Mouse (Mus musculus) limb, embryonic 11.5 days (tissue): ENCODE data around the gene Foxo1. TPM values are rescaled to one million over a fixed set of nuclear protein-coding genes. Genes with fewer than 3 reads are reported as not detected.
A peak's percentile ranks its signal among the peaks of the same experiment; 100 is the strongest.

ENCODE experiments used
- ATAC-seq: fragments of 200-750 bp; cut with Nextera tagmentation; 2 replicates; pipeline ENCODE4 v1.8.0; 2017; ENCODE audit warnings: low read depth; ENCODE audit not compliant: insufficient number of reproducible peaks, low FRiP score, low TSS enrichment
- DNase-seq: peaks from one replicate; pipeline ENCODE4 v3.0.0-alpha.2; 2015; ENCODE audit warnings: low spot score
- H3K27ac ChIP-seq: fragments of 300-500 bp; sonication (generic); replicated peaks from 2 replicates; pipeline ENCODE4 v1.5.1; 2014; ENCODE audit warnings: low read depth, mild to moderate bottlenecking, low read length
- H3K27me3 ChIP-seq: fragments of 300-500 bp; sonication (generic); 2 replicates; pipeline ENCODE4 v1.6.1; 2014; ENCODE audit warnings: mild to moderate bottlenecking, low read length, mixed read lengths; ENCODE audit not compliant: control insufficient read depth, insufficient read depth
- H3K36me3 ChIP-seq: fragments of 300-500 bp; sonication (generic); 2 replicates; pipeline ENCODE4 v1.6.1; 2014; ENCODE audit warnings: mild to moderate bottlenecking, low read length, moderate library complexity, mixed read lengths; ENCODE audit not compliant: control insufficient read depth, insufficient read depth
- H3K4me1 ChIP-seq: fragments of 300-500 bp; sonication (generic); 2 replicates; pipeline ENCODE4 v1.6.1; 2014; ENCODE audit warnings: low read length, mixed read lengths; ENCODE audit not compliant: control insufficient read depth, insufficient read depth
- H3K4me2 ChIP-seq: fragments of 300-500 bp; sonication (generic); 2 replicates; pipeline ENCODE4 v1.6.1; 2014; ENCODE audit warnings: low read depth, mild to moderate bottlenecking, moderate library complexity; ENCODE audit not compliant: severe bottlenecking
- H3K4me3 ChIP-seq: fragments of 300-500 bp; sonication (generic); 2 replicates; pipeline ENCODE4 v1.5.1; 2014; ENCODE audit warnings: low read depth, low read length
- H3K9ac ChIP-seq: fragments of 300-500 bp; sonication (generic); 2 replicates; pipeline ENCODE4 v1.6.1; 2014; ENCODE audit warnings: mild to moderate bottlenecking, low read length
- H3K9me3 ChIP-seq: fragments of 300-500 bp; sonication (generic); 2 replicates; pipeline ENCODE4 v1.6.1; 2016; ENCODE audit warnings: low read length; ENCODE audit not compliant: control insufficient read depth
- WGBS: fragments of 180-500 bp; shearing (Covaris S2); extraction: QIAGEN DNeasy Blood & Tissue Kit; methylation state at CpG from one replicate; pipeline ENCODE4 v1.1.7; 2014; 5-methylcytosine and 5-hydroxymethylcytosine counted together
- polyA plus RNA-seq: library from polyadenylated mRNA; unstranded; fragments of >200 nt; fragmentation: Nextera tagmentation; extraction: Ambion mirVana; gene quantifications from 2 replicates; pipeline ENCODE4 v1.2.1, GENCODE M21; 2014

Gene Foxo1
- 5.9 and 6.3 TPM in 2 replicates for polyA plus RNA-seq

DNA sequence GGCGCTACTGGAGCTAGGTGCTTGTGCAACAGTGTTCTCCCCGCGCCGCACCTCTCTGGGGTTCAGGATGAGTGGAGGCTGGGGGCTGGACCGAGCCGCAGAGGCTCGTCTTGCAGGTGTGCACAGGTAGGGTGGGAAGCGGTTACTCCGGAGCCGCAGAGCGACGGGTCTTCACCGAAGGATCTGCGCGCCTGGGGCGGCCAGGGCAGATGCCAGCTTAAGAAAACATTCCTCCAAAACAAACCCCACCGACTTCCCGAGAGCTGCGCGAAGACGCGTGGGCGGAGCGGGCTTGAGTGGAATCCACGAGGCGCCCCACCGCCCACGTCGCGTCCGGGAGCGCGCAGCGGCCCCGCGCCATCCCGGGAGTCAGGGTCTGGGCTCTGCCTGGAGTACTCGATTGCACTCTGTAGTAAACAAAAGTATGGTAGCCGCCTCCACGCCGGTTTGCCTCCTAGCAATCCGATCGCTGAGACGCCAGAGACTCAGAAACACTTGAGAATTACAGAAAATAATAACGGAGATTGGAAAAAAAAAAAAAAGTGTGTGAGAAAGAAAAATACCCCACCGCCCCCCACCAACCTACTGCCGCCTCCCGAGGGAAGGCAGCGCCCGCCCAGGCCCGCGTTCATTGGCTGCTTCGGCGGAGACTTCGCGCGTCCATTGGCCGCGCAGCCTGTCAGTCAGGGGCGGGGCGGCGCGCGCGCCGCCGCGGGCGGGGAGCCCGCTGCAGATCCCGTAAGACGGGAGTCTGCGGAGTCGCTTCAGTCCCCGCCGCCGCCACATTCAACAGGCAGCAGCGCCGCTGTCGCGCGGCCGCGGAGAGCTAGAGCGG is at the start of gene Foxo1:
Gene Foxo1 (plus strand): TSS at position 685 of the 835 bp plus-strand sequence.
- Histone ChIP-seq H3K4me1 (peaks cover 14% of the 10 kb centered on the region), H3K27me3 (peaks cover 13% of the 10 kb centered on the region)

DNA sequence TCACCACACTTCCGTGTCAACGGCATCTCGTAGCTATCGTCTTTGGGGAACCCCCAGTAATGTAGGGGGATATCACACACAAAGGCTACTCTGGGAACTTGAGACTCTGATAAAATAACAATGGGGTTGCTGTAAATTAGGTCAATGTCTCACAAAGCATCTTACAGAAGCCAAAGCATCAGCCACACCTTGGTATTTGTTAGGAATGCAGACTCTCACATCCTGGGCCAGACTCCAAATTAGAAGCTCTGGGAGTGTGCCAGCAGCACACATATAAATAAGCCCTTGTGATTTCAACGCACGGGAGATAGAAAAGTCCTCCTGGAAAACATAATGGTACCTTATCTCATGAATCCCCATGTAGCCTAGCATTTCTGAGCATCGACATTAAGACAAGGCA is 49.3 kb upstream of the Foxo1 start:
- Histone ChIP-seq H3K4me1 (no peaks in the 10 kb centered on the region; the same call in 1 of the 2 replicates), H3K9ac (no peak overlapping the region), H3K36me3 (no peaks in the 10 kb centered on the region), H3K4me3 (no peak overlapping the region), H3K9me3 (no peaks in the 10 kb centered on the region), H3K4me2 (no peak overlapping the region), H3K27ac (no peak overlapping the region), H3K27me3 (no peaks in the 10 kb centered on the region)
- WGBS: 89% methylated on average over 7 of the region's 7 CpGs
- ATAC-seq: no peak
- DNase-seq: no peak

More for the DNA sequence above, at the start of gene Foxo1:
- DNase-seq (peak; percentile 95), ATAC-seq (peak; percentile 86)
- 0% methylated on average over 76 of the region's 85 CpGs for WGBS
- peak within 1 kb of the TSS; percentile 88 for H3K4me3 ChIP-seq
- H3K36me3 ChIP-seq: no peaks in the 10 kb centered on the region
- peak within 1 kb of the TSS; percentile 98 for H3K4me2 ChIP-seq
- H3K9me3 ChIP-seq: no peaks in the 10 kb centered on the region
- H3K27ac ChIP-seq: peak within 1 kb of the TSS; percentile 70; the same call in 1 of the 2 replicates
- H3K9ac ChIP-seq: peak within 1 kb of the TSS; percentile 72

DNA sequence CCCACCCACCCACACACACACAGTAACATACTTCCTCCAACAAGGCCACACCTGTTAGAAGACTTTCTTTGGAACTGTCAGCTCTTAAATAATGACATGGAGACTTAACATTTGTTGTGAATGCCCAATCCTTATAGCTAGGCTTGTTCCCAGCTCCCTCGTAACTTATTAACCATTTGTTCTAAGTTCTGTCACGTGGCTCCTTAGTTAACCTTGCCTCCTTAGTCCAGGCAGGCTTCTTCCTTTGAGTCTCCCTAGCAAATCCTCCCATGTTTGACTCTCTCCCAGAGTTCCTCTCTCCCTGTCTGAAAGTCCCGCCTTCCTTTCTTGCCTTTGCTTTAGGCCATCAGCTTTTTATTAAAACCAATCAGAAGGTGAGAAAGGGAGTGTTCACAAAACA is 47.1 kb upstream of the Foxo1 start:
- no peaks in the 10 kb centered on the region for H3K36me3 ChIP-seq
- H3K27me3 ChIP-seq: no peaks in the 10 kb centered on the region
- H3K4me3 ChIP-seq: no peak overlapping the region
- no peak overlapping the region for H3K27ac ChIP-seq
- no peaks in the 10 kb centered on the region; the same call in 1 of the 2 replicates for H3K4me1 ChIP-seq
- H3K9ac ChIP-seq: no peak overlapping the region
- no peak for DNase-seq
- WGBS: 76% methylated on average over 3 of the region's 3 CpGs
- ATAC-seq: no peak
- no peaks in the 10 kb centered on the region for H3K9me3 ChIP-seq
- H3K4me2 ChIP-seq: no peak overlapping the region

DNA sequence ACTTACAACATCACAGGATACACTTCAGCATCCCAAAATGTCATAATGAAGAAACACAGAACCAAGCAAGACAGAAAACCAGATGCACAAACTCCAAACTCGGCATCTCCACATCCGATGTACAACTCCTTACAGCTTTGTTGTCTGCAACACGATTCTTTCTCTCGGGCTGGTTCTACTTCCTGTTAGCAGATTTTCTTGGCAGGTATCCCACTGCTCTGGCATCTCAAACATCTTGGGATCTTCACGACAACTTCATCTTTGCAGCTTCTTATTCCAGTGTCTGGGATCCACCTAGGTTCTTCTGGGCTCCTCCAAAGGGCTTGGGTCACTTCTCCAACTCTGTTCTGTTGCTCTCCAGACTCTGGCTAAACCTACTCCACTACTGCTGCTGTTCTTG is 46.2 kb upstream of the Foxo1 start:
- DNase-seq (no peak), ATAC-seq (no peak)
- no peaks in the 10 kb centered on the region for H3K27me3 ChIP-seq
- no peaks in the 10 kb centered on the region for H3K9me3 ChIP-seq
- H3K4me1 ChIP-seq: no peaks in the 10 kb centered on the region; the same call in 1 of the 2 replicates
- H3K4me2 ChIP-seq: no peak overlapping the region
- WGBS: 85% methylated on average over 5 of the region's 5 CpGs
- H3K27ac ChIP-seq: no peak overlapping the region
- H3K36me3 ChIP-seq: no peaks in the 10 kb centered on the region
- no peak overlapping the region for H3K4me3 ChIP-seq
- H3K9ac ChIP-seq: no peak overlapping the region

DNA sequence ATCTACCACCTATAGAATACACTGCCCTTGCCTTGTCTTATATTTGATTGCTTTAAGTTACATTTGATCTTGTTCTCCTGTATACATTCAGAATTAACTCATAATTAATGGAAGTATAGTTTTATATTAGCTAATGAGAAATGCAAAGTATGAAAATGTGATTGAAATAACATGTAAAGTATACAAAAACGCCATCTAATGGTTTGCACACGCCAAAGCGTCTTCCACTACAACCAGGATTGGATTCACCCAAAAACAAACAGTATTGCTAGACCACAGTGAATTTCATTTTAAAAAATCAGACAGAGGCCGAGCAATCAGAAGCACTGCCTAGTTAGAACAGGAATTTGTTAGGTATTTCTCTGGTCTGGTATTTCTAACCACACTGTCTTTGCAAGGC is 31.6 kb upstream of the Foxo1 start:
- Histone ChIP-seq H3K36me3 (no peaks in the 10 kb centered on the region), H3K27me3 (no peaks in the 10 kb centered on the region), H3K27ac (no peak overlapping the region), H3K9me3 (no peaks in the 10 kb centered on the region), H3K4me3 (no peak overlapping the region), H3K4me1 (no peaks in the 10 kb centered on the region), H3K4me2 (no peak overlapping the region), H3K9ac (no peak overlapping the region)
- WGBS: 86% methylated on average over 4 of the region's 4 CpGs
- no peak for ATAC-seq
- no peak for DNase-seq

DNA sequence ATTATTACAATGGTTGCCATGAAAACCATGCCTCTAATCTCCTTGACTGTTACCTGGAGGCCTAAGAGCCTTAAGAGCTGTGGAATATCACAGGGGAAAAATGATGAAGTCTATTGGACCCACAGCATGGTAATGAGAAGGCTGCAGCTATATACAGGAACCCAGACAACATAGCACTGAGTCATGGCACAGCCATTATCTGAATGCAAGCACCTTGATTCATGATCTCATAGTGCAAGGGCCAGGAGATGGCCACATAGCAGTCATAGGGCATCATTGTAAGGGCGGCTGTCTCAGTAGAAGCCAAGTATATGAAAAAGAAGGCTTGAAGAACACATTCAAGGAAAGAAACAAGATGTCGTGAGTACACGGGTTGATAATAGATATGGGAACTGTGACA is 31.0 kb upstream of the Foxo1 start:
- H3K9me3 ChIP-seq: no peaks in the 10 kb centered on the region
- H3K9ac ChIP-seq: no peak overlapping the region
- no peaks in the 10 kb centered on the region for H3K4me1 ChIP-seq
- no peak overlapping the region for H3K4me2 ChIP-seq
- H3K27ac ChIP-seq: no peak overlapping the region
- DNase-seq (no peak), ATAC-seq (no peak)
- H3K4me3 ChIP-seq: no peak overlapping the region
- no peaks in the 10 kb centered on the region for H3K36me3 ChIP-seq
- 94% methylated on average over 3 of the region's 3 CpGs for WGBS
- H3K27me3 ChIP-seq: no peaks in the 10 kb centered on the region

DNA sequence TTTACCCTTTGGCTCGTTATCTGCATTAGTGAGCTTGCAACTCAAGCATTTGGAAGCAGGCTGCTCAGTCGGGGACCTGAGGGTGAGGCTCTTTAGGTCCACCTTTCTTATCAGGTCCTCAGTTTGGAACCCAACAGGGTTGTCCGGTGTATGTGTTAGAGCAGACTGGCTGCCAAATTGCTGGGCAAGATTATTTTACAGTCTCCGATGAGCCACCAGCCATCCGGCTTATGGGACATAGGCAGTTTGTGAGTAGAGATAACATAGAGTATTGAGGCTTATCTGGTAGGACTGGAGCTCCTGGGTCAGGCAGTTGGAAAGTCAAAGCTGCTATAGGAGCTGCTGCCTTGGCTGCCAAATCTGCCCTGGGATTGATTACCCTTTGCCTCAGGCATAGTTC is 27.1 kb upstream of the Foxo1 start:
- no peak for ATAC-seq
- 81% methylated on average over 5 of the region's 5 CpGs for WGBS
- no peak for DNase-seq

DNA sequence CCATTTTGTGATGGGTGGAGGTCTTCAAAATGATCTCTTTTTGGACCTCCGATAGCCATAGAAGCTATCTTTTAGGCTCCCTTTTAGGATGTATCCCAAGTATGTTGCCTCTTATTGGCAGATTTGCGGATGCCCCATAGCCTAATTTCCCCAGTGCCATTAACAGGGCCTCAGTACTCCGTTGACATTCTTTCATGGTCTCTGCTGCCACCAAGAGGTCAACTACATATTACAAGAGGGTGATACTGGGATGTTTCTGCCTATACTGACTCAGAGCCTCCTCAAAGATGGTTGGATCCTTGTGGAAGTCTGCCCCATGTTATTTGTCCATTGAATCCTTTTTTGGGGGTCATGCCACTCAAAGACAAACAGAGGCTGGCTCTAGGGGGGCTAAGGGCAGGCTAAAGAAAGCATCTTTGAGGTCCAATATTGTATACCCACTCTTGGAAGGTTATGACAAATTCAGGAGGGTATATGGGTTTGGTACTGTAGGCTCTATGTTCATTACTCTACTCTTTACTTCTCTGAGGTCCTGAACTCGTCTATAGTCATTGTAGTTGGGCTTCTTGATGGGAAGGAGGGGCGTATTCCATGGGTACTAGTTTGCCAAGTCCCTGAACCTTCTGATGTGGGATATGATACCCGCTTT is 25.6 kb upstream of the Foxo1 start:
- Histone ChIP-seq H3K36me3 (no peaks in the 10 kb centered on the region), H3K4me1 (no peaks in the 10 kb centered on the region), H3K27ac (no peak overlapping the region), H3K4me2 (no peak overlapping the region), H3K9ac (no peak overlapping the region), H3K4me3 (no peak overlapping the region), H3K27me3 (no peaks in the 10 kb centered on the region), H3K9me3 (no peaks in the 10 kb centered on the region)
- 45% methylated on average over 6 of the region's 6 CpGs for WGBS
- DNase-seq (peak; percentile 83), ATAC-seq (no peak)

More for the DNA sequence above, 27.1 kb upstream of the Foxo1 start:
- H3K9ac ChIP-seq: no peak overlapping the region
- H3K27ac ChIP-seq: no peak overlapping the region
- no peaks in the 10 kb centered on the region for H3K9me3 ChIP-seq
- no peak overlapping the region for H3K4me3 ChIP-seq
- no peak overlapping the region for H3K4me2 ChIP-seq
- no peaks in the 10 kb centered on the region for H3K36me3 ChIP-seq
- H3K27me3 ChIP-seq: no peaks in the 10 kb centered on the region
- no peaks in the 10 kb centered on the region for H3K4me1 ChIP-seq
